Mouse (Mus musculus): ENCODE data around the gene Ntrk3. TPM values are rescaled to one million over a fixed set of nuclear protein-coding genes. Genes with fewer than 3 reads are reported as not detected.

The Ntrk3 gene
- polyA plus RNA-seq, 1 experiment from 2014 or later: 37.4 TPM

DNA sequence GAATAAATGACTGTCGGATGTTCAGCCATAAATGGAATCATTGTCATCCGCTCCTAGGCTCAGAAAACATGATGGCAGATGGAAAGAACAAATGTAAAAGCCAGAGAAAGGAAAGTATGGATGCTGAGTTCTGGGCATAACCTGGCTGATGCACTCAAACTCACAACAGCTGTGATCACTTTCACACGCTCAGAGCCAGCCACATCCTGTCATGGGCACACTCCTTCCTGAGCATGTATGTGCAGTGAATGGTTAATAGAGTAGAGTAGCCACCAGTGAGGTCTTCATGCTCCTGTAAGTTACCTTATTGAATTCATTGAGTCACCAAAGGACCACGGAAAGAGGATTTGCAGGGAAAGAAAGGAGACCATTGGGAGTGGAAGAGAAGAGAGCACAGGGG, 13.2 kb downstream of the Ntrk3 start:
- H3K9me3 ChIP-seq (ENCODE audit: control insufficient read depth, low read length): no peaks in the 10 kb centered on the region
- no peak for ATAC-seq
- no peak overlapping the region for H3K9ac ChIP-seq (replicated peaks; ENCODE audit: low read depth, low read length)
- H3K4me3 ChIP-seq (replicated peaks; ENCODE audit: low read length): no peak overlapping the region
- no peaks in the 10 kb centered on the region for H3K27me3 ChIP-seq (replicated peaks; ENCODE audit: control insufficient read depth, insufficient read depth, low read length)
- no peak overlapping the region for H3K4me2 ChIP-seq (ENCODE audit: low read length)
- no peaks in the 10 kb centered on the region for H3K36me3 ChIP-seq (ENCODE audit: control insufficient read depth, insufficient read depth)
- no peaks in the 10 kb centered on the region; the same call in 1 of the 2 replicates for H3K4me1 ChIP-seq (replicated peaks; ENCODE audit: control insufficient read depth, insufficient read depth, low read length)
- no peak overlapping the region for H3K27ac ChIP-seq (ENCODE audit: low read length)
- WGBS: 66% methylated on average over 4 of the region's 4 CpGs

DNA sequence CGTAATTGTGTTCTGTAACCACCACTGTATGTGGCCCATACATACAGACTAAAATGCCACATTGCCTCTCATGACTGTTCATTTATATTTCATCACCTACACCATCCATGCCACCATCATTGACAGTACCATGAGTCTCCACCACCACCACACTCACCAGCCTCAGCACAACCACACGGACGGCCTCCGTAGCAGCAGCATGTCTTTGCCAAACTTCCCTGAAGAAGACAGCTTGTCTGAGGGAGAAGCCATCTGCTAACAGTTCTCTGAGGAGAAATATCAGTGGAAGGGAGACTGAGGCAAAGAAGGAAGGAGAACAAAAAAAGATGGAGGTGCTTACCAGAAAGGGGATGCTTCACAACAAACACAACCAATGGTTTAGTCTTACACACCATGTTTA, 15.8 kb downstream of the Ntrk3 start:
- no peaks in the 10 kb centered on the region for H3K9me3 ChIP-seq (ENCODE audit: control insufficient read depth, low read length)
- H3K27me3 ChIP-seq (replicated peaks; ENCODE audit: control insufficient read depth, insufficient read depth, low read length): no peaks in the 10 kb centered on the region

GRCm38 (mm10) chr7:78720989-78721816, 16.6 kb downstream of the Ntrk3 start:
- no peak for ATAC-seq
- 88% methylated on average over 9 of the region's 9 CpGs for WGBS
- H3K27ac ChIP-seq (ENCODE audit: low read length): no peak overlapping the region
- H3K27me3 ChIP-seq (replicated peaks; ENCODE audit: control insufficient read depth, insufficient read depth, low read length): no peaks in the 10 kb centered on the region
- no peak overlapping the region for H3K4me2 ChIP-seq (ENCODE audit: low read length)
- H3K4me1 ChIP-seq (replicated peaks; ENCODE audit: control insufficient read depth, insufficient read depth, low read length): peaks cover 12% of the 10 kb centered on the region
- H3K9me3 ChIP-seq (ENCODE audit: control insufficient read depth, low read length): no peaks in the 10 kb centered on the region
- no peaks in the 10 kb centered on the region for H3K36me3 ChIP-seq (ENCODE audit: control insufficient read depth, insufficient read depth)
- no peak overlapping the region for H3K4me3 ChIP-seq (replicated peaks; ENCODE audit: low read length)
- no peak overlapping the region for H3K9ac ChIP-seq (replicated peaks; ENCODE audit: low read depth, low read length)

More for the DNA sequence above, 15.8 kb downstream of the Ntrk3 start:
- no peak overlapping the region for H3K4me3 ChIP-seq (replicated peaks; ENCODE audit: low read length)
- no peak overlapping the region for H3K4me2 ChIP-seq (ENCODE audit: low read length)
- H3K36me3 ChIP-seq (ENCODE audit: control insufficient read depth, insufficient read depth): no peaks in the 10 kb centered on the region
- ATAC-seq: no peak
- no peak overlapping the region for H3K9ac ChIP-seq (replicated peaks; ENCODE audit: low read depth, low read length)
- 76% methylated on average over 4 of the region's 4 CpGs for WGBS
- peaks cover 12% of the 10 kb centered on the region for H3K4me1 ChIP-seq (replicated peaks; ENCODE audit: control insufficient read depth, insufficient read depth, low read length)
- no peak overlapping the region for H3K27ac ChIP-seq (ENCODE audit: low read length)

- Histone ChIP-seq H3K4me3 (replicated peaks; ENCODE audit: low read length) (no peak overlapping the region), H3K9me3 (ENCODE audit: control insufficient read depth, low read length) (no peaks in the 10 kb centered on the region), H3K9ac (replicated peaks; ENCODE audit: low read depth, low read length) (no peak overlapping the region), H3K4me1 (replicated peaks; ENCODE audit: control insufficient read depth, insufficient read depth, low read length) (peaks cover 12% of the 10 kb centered on the region), H3K27ac (ENCODE audit: low read length) (no peak overlapping the region), H3K36me3 (ENCODE audit: control insufficient read depth, insufficient read depth) (no peaks in the 10 kb centered on the region), H3K4me2 (ENCODE audit: low read length) (no peak overlapping the region), H3K27me3 (replicated peaks; ENCODE audit: control insufficient read depth, insufficient read depth, low read length) (no peaks in the 10 kb centered on the region)
- ATAC-seq: peak; percentile 34; the same call in 1 of the 2 replicates
- WGBS: 50% methylated on average over 7 of the region's 7 CpGs
Measured at GRCm38 (mm10) chr7:78719795-78720460, 17.9 kb downstream of the Ntrk3 start.

DNA sequence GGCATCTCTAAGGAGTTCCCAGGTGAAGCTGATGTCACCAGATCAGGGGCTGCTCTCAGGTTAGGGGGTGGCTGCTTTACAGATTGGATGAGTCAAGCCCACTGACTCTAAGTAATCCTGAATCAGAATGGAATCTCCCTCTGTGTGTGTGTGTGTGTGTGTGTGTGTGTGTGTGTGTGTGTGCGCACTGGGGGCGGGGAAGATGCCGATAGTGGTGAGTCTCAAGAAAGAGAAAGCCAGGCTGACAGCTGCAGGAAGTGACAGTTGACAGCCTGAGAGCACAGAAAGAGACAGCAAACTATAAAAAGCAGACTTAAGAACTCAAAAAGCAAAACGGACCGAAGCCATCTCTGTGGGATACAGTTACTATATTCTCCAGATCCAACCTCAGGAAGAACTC, 18.7 kb downstream of the Ntrk3 start:
- Histone ChIP-seq H3K36me3 (ENCODE audit: control insufficient read depth, insufficient read depth) (no peaks in the 10 kb centered on the region), H3K4me1 (replicated peaks; ENCODE audit: control insufficient read depth, insufficient read depth, low read length) (peaks cover 12% of the 10 kb centered on the region), H3K4me2 (ENCODE audit: low read length) (no peak overlapping the region), H3K27me3 (replicated peaks; ENCODE audit: control insufficient read depth, insufficient read depth, low read length) (no peaks in the 10 kb centered on the region), H3K9me3 (ENCODE audit: control insufficient read depth, low read length) (no peaks in the 10 kb centered on the region), H3K4me3 (replicated peaks; ENCODE audit: low read length) (no peak overlapping the region), H3K9ac (replicated peaks; ENCODE audit: low read depth, low read length) (no peak overlapping the region), H3K27ac (ENCODE audit: low read length) (no peak overlapping the region)
- WGBS: 72% methylated on average over 5 of the region's 5 CpGs
- ATAC-seq: no peak

GRCm38 (mm10) chr7:78718191-78718609, 19.6 kb downstream of the Ntrk3 start:
- Histone ChIP-seq H3K4me1 (replicated peaks; ENCODE audit: control insufficient read depth, insufficient read depth, low read length) (peaks cover 12% of the 10 kb centered on the region), H3K9me3 (ENCODE audit: control insufficient read depth, low read length) (no peaks in the 10 kb centered on the region), H3K4me3 (replicated peaks; ENCODE audit: low read length) (no peak overlapping the region), H3K4me2 (ENCODE audit: low read length) (no peak overlapping the region), H3K27ac (ENCODE audit: low read length) (peak overlapping the region; percentile 20), H3K36me3 (ENCODE audit: control insufficient read depth, insufficient read depth) (no peaks in the 10 kb centered on the region), H3K9ac (replicated peaks; ENCODE audit: low read depth, low read length) (no peak overlapping the region), H3K27me3 (replicated peaks; ENCODE audit: control insufficient read depth, insufficient read depth, low read length) (no peaks in the 10 kb centered on the region)
- 57% methylated on average over 8 of the region's 8 CpGs for WGBS
- peak; percentile 87 for ATAC-seq

DNA sequence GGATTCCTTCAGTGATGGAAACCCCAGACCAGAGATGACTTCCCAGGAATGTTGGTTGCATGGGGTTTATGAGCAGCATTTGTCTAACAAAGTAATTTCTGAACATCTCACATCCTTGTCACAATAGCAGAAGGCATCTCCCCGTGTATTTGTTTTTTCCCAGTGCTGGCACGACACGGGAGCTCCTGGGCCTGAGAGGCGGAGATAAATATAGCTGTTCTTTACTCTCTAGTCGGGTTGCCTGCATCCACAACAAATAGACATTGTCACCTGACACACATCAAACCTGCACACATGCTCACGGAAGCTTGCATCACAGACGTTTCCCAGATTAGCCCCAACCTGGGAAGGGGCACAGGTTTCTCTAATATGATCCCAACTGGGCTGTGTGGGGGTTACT, 30.1 kb downstream of the Ntrk3 start:
- no peak overlapping the region for H3K4me2 ChIP-seq (ENCODE audit: low read length)
- H3K9ac ChIP-seq (replicated peaks; ENCODE audit: low read depth, low read length): no peak overlapping the region
- no peaks in the 10 kb centered on the region for H3K4me1 ChIP-seq (replicated peaks; ENCODE audit: control insufficient read depth, insufficient read depth, low read length)
- H3K4me3 ChIP-seq (replicated peaks; ENCODE audit: low read length): no peak overlapping the region
- H3K27ac ChIP-seq (ENCODE audit: low read length): no peak overlapping the region
- no peaks in the 10 kb centered on the region for H3K27me3 ChIP-seq (replicated peaks; ENCODE audit: control insufficient read depth, insufficient read depth, low read length)
- no peak for ATAC-seq
- no peaks in the 10 kb centered on the region for H3K9me3 ChIP-seq (ENCODE audit: control insufficient read depth, low read length)
- 77% methylated on average over 7 of the region's 7 CpGs for WGBS
- H3K36me3 ChIP-seq (ENCODE audit: control insufficient read depth, insufficient read depth): no peaks in the 10 kb centered on the region

- H3K4me1 ChIP-seq (replicated peaks; ENCODE audit: control insufficient read depth, insufficient read depth, low read length): no peaks in the 10 kb centered on the region
- WGBS: 87% methylated on average over 3 of the region's 3 CpGs
- no peaks in the 10 kb centered on the region for H3K9me3 ChIP-seq (ENCODE audit: control insufficient read depth, low read length)
- H3K27me3 ChIP-seq (replicated peaks; ENCODE audit: control insufficient read depth, insufficient read depth, low read length): no peaks in the 10 kb centered on the region
- H3K4me2 ChIP-seq (ENCODE audit: low read length): no peak overlapping the region
- no peak overlapping the region for H3K4me3 ChIP-seq (replicated peaks; ENCODE audit: low read length)
- H3K36me3 ChIP-seq (ENCODE audit: control insufficient read depth, insufficient read depth): no peaks in the 10 kb centered on the region
- no peak overlapping the region for H3K9ac ChIP-seq (replicated peaks; ENCODE audit: low read depth, low read length)
- no peak for ATAC-seq
- H3K27ac ChIP-seq (ENCODE audit: low read length): no peak overlapping the region
Measured at GRCm38 (mm10) chr7:78707122-78707521, 30.7 kb downstream of the Ntrk3 start.

GRCm38 (mm10) chr7:78702676-78703075, 35.1 kb downstream of the Ntrk3 start:
- no peak for ATAC-seq
- WGBS: 66% methylated on average over 6 of the region's 6 CpGs
- Histone ChIP-seq H3K4me1 (replicated peaks; ENCODE audit: control insufficient read depth, insufficient read depth, low read length) (no peaks in the 10 kb centered on the region), H3K36me3 (ENCODE audit: control insufficient read depth, insufficient read depth) (no peaks in the 10 kb centered on the region), H3K4me3 (replicated peaks; ENCODE audit: low read length) (no peak overlapping the region), H3K4me2 (ENCODE audit: low read length) (no peak overlapping the region), H3K27me3 (replicated peaks; ENCODE audit: control insufficient read depth, insufficient read depth, low read length) (no peaks in the 10 kb centered on the region), H3K9ac (replicated peaks; ENCODE audit: low read depth, low read length) (no peak overlapping the region), H3K9me3 (ENCODE audit: control insufficient read depth, low read length) (no peaks in the 10 kb centered on the region), H3K27ac (ENCODE audit: low read length) (no peak overlapping the region)

Data from forebrain, embryonic 16.5 days (tissue).